Mouse (Mus musculus) limb, embryonic 11.5 days (tissue): Measurements from ENCODE around the gene Eif3f. TPM values are rescaled to one million over a fixed set of nuclear protein-coding genes. Genes with fewer than 3 reads are reported as not detected.

ENCODE experiments used
- ATAC-seq: fragments of 200-750 bp; cut with Nextera tagmentation; 2 replicates; pipeline ENCODE4 v1.8.0; 2017; ENCODE audit warnings: low read depth; ENCODE audit not compliant: insufficient number of reproducible peaks, low FRiP score, low TSS enrichment
- DNase-seq: peaks from one replicate; pipeline ENCODE4 v3.0.0-alpha.2; 2015; ENCODE audit warnings: low spot score
- H3K27ac ChIP-seq: fragments of 300-500 bp; sonication (generic); replicated peaks from 2 replicates; pipeline ENCODE4 v1.5.1; 2014; ENCODE audit warnings: low read depth, mild to moderate bottlenecking, low read length
- H3K27me3 ChIP-seq: fragments of 300-500 bp; sonication (generic); 2 replicates; pipeline ENCODE4 v1.6.1; 2014; ENCODE audit warnings: mild to moderate bottlenecking, low read length, mixed read lengths; ENCODE audit not compliant: control insufficient read depth, insufficient read depth
- H3K36me3 ChIP-seq: fragments of 300-500 bp; sonication (generic); 2 replicates; pipeline ENCODE4 v1.6.1; 2014; ENCODE audit warnings: mild to moderate bottlenecking, low read length, moderate library complexity, mixed read lengths; ENCODE audit not compliant: control insufficient read depth, insufficient read depth
- H3K4me1 ChIP-seq: fragments of 300-500 bp; sonication (generic); 2 replicates; pipeline ENCODE4 v1.6.1; 2014; ENCODE audit warnings: low read length, mixed read lengths; ENCODE audit not compliant: control insufficient read depth, insufficient read depth
- H3K4me2 ChIP-seq: fragments of 300-500 bp; sonication (generic); 2 replicates; pipeline ENCODE4 v1.6.1; 2014; ENCODE audit warnings: low read depth, mild to moderate bottlenecking, moderate library complexity; ENCODE audit not compliant: severe bottlenecking
- H3K4me3 ChIP-seq: fragments of 300-500 bp; sonication (generic); 2 replicates; pipeline ENCODE4 v1.5.1; 2014; ENCODE audit warnings: low read depth, low read length
- H3K9ac ChIP-seq: fragments of 300-500 bp; sonication (generic); 2 replicates; pipeline ENCODE4 v1.6.1; 2014; ENCODE audit warnings: mild to moderate bottlenecking, low read length
- H3K9me3 ChIP-seq: fragments of 300-500 bp; sonication (generic); 2 replicates; pipeline ENCODE4 v1.6.1; 2016; ENCODE audit warnings: low read length; ENCODE audit not compliant: control insufficient read depth
- WGBS: fragments of 180-500 bp; shearing (Covaris S2); extraction: QIAGEN DNeasy Blood & Tissue Kit; methylation state at CpG from one replicate; pipeline ENCODE4 v1.1.7; 2014; 5-methylcytosine and 5-hydroxymethylcytosine counted together
- polyA plus RNA-seq: library from polyadenylated mRNA; unstranded; fragments of >200 nt; fragmentation: Nextera tagmentation; extraction: Ambion mirVana; gene quantifications from 2 replicates; pipeline ENCODE4 v1.2.1, GENCODE M21; 2014

Gene Eif3f
- polyA plus RNA-seq, 1 experiment from 2014 or later: 97.2 TPM

DNA sequence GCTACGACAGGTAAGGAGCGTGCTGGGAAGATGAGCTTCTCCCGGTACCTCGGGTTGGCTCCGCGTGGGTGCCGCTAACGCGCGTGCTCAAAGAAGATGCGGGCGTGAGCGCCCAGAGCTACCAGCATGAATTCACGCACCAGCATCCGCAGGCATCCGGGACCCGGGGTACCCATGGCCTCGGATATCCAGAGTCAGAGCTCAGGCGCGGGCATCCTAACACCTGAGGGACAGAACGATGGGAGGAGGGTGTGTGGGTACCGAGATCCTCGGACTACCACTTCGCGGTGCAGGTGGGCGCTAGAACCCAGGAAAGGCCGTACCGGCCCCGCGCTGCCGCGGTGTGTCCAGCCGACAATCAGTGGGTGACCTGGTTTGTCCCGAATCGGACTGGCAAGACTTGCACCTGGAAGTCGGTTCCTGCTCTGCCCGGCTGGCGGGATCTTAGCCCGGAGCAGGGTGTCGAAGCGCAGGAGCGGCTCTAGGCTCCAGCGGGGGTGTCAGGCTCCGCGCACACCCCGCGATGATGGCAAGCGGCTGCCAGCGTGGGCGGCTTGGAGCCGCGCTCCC lies 16.6 kb downstream of the Eif3f start:
- Histone ChIP-seq H3K4me2 (peak overlapping the region; percentile 92), H3K36me3 (no peaks in the 10 kb centered on the region), H3K4me3 (peak overlapping the region; percentile 47), H3K4me1 (no peaks in the 10 kb centered on the region), H3K27me3 (peaks cover 19% of the 10 kb centered on the region), H3K27ac (no peak overlapping the region), H3K9ac (peak overlapping the region; percentile 43; the same call in 1 of the 2 replicates), H3K9me3 (no peaks in the 10 kb centered on the region)
- peak; percentile 44 for ATAC-seq
- DNase-seq: peak; percentile 60
- under 1% methylated on average over 52 of the region's 52 CpGs for WGBS

DNA sequence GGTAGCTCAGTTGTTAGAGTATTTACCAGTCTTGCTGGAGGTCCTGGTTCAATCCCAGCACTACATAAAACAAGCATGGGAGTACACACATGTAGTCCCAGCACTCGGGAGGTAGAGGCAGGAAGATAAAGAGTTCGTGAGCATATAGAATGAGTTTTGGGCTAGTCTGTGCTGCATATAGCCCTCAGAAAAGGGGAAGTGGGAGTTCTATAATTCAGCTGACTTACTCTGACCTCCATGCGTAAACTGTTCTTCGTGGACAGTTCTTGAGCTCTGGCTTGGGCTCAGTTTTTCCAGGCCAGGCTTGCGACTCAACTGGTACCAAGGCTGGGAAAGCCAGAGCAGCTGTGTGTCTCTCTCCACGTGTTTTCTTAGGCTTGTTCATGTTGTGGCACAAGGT lies 18.6 kb downstream of the Eif3f start:
- Histone ChIP-seq H3K27me3 (peaks cover 19% of the 10 kb centered on the region), H3K27ac (no peak overlapping the region), H3K4me3 (no peak overlapping the region), H3K4me1 (no peaks in the 10 kb centered on the region), H3K4me2 (no peak overlapping the region), H3K9me3 (no peaks in the 10 kb centered on the region), H3K9ac (no peak overlapping the region), H3K36me3 (no peaks in the 10 kb centered on the region)
- DNase-seq (no peak), ATAC-seq (no peak)
- WGBS: 89% methylated on average over 6 of the region's 6 CpGs

DNA sequence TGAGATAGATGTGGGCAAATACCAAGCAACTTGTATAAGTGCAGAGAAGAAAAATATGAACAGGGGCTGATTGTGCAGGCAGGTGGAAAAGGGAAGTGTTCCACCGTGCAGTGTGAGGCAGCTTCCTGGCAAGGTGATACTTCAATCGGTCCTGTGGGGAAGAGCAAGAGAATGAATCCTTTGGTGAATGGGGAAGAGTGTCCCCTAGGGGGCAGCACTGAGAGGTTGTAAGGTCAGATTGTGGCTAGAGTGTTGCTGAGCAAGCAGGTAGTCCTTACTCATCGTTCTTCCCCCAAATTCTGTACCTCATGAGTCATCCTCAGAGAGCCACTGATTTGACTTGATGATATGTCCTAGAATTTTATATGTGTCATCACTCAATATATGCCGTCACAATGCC lies 20.0 kb downstream of the Eif3f start:
- DNase-seq (peak; percentile 67), ATAC-seq (no peak)
- Histone ChIP-seq H3K9ac (no peak overlapping the region), H3K27ac (no peak overlapping the region), H3K9me3 (no peaks in the 10 kb centered on the region), H3K4me2 (no peak overlapping the region), H3K36me3 (no peaks in the 10 kb centered on the region), H3K4me3 (no peak overlapping the region), H3K4me1 (no peaks in the 10 kb centered on the region), H3K27me3 (peaks cover 19% of the 10 kb centered on the region)
- 52% methylated on average over 4 of the region's 4 CpGs for WGBS

- DNase-seq (no peak), ATAC-seq (no peak)
- no peak overlapping the region for H3K4me2 ChIP-seq
- H3K36me3 ChIP-seq: no peaks in the 10 kb centered on the region
- H3K27ac ChIP-seq: no peak overlapping the region
- WGBS: 83% methylated on average over 2 of the region's 2 CpGs
- H3K27me3 ChIP-seq: no peaks in the 10 kb centered on the region
- no peak overlapping the region for H3K9ac ChIP-seq
- no peaks in the 10 kb centered on the region for H3K9me3 ChIP-seq
- H3K4me1 ChIP-seq: no peaks in the 10 kb centered on the region
- H3K4me3 ChIP-seq: no peak overlapping the region
Observed at GRCm38 (mm10) chr7:108957734-108958133, 23.5 kb downstream of the Eif3f start.

DNA sequence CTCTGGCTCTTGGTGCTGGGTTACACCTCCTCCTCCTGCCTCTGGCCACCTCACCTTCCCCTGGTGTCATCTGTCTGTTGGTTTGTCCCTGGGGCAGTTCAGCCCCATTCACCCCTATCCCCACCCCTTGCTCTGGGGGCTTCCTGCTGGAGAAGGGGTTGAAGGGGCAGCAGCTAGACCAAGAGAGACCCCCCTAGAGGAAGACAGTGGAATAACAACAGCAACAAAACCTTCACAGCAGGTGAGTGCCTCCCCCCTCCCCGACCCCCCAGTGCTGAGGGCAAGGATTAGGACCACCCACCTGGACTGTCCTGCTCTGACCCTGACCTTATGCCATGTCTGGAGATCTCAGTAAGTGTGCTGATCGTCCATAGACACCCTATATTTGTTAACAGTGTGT lies 31.8 kb downstream of the Eif3f start:
- DNase-seq (no peak), ATAC-seq (no peak)
- H3K36me3 ChIP-seq: no peaks in the 10 kb centered on the region
- no peak overlapping the region for H3K4me3 ChIP-seq
- 43% methylated on average over 2 of the region's 2 CpGs for WGBS
- H3K9me3 ChIP-seq: no peaks in the 10 kb centered on the region
- H3K9ac ChIP-seq: no peak overlapping the region
- H3K4me1 ChIP-seq: no peaks in the 10 kb centered on the region
- no peak overlapping the region for H3K27ac ChIP-seq
- H3K4me2 ChIP-seq: no peak overlapping the region
- H3K27me3 ChIP-seq: no peaks in the 10 kb centered on the region

- Histone ChIP-seq H3K27me3 (no peaks in the 10 kb centered on the region), H3K9ac (no peak overlapping the region), H3K9me3 (no peaks in the 10 kb centered on the region), H3K4me3 (no peak overlapping the region), H3K4me2 (no peak overlapping the region), H3K27ac (no peak overlapping the region), H3K36me3 (no peaks in the 10 kb centered on the region), H3K4me1 (no peaks in the 10 kb centered on the region)
- ATAC-seq: peak; percentile 41; the same call in 1 of the 2 replicates
- peak; percentile 65 for DNase-seq
- WGBS: 39% methylated on average over 7 of the region's 7 CpGs
Observed at GRCm38 (mm10) chr7:108966742-108967362, 32.6 kb downstream of the Eif3f start.

DNA sequence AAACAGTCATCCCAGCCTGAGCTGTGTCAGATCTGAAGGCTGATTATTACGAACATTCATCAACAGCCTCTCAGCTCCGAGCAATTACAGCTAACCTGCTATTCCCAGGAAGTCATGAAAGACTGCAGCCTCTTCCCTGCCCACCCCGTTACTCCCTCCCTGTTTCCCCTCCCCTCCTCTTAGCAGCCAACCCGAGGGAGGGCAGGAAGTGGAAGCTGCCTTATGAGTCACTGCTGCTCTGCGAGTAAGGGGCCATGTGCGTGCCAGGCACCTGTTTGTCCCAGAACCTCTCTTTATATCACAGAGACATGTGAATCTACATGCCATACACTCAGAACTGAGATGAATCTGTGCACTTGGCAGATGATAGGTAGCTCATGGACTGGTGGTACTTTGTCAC lies 34.0 kb downstream of the Eif3f start:
- 26% methylated on average over 6 of the region's 6 CpGs for WGBS
- DNase-seq (no peak), ATAC-seq (no peak)
- Histone ChIP-seq H3K4me3 (no peak overlapping the region), H3K9ac (no peak overlapping the region), H3K27ac (no peak overlapping the region), H3K27me3 (no peaks in the 10 kb centered on the region), H3K4me1 (no peaks in the 10 kb centered on the region), H3K36me3 (no peaks in the 10 kb centered on the region), H3K9me3 (no peaks in the 10 kb centered on the region), H3K4me2 (no peak overlapping the region)

DNA sequence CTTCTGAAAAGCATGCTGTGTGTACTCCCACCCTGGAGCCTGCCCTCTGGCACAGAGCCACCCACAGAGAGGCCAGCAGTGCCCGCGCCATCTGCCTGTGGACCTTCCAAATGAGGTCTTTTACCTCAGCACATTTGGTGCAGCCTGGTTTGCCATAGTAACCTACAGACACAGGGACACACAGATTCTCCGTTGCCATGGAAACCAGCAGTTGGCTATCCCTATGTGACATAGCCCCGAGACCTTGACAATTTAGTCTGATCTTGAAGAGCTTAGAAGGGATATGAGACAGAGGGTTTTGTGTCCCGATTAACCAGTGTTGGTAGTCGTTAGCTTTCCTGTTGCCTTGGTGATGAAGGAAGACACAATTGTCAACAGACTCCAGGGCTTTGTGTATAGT lies 38.1 kb downstream of the Eif3f start:
- Histone ChIP-seq H3K4me2 (no peak overlapping the region), H3K4me1 (no peaks in the 10 kb centered on the region), H3K9ac (no peak overlapping the region), H3K27me3 (no peaks in the 10 kb centered on the region), H3K27ac (no peak overlapping the region), H3K36me3 (no peaks in the 10 kb centered on the region), H3K9me3 (no peaks in the 10 kb centered on the region), H3K4me3 (no peak overlapping the region)
- 69% methylated on average over 6 of the region's 6 CpGs for WGBS
- DNase-seq (no peak), ATAC-seq (no peak)
